Mouse (Mus musculus): Measurements from ENCODE around the gene Med29.
A peak's percentile ranks its signal among the peaks of the same experiment; 100 is the strongest.

DNA sequence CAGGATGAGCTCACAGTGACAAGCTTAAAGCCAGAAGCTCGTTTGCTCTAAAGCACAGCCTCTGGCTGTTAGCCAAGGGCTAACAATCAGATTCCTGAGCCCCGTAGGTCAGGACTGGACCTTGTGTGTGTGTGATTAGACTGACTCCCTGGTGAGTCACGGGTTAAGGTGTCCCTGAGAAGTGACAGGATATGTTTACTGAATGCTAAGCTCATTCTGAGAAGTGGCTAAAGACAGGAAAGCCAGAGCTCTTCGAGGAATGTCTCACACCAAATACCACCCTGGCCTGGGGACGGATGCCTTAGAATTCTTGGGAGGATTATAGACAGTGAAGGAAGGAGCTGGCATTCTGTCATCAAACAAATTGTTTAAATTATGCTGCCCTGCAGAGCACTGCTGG lies 34.5 kb downstream of the Med29 start:
- TF ChIP-seq EP300 (optimal IDR thresholded peaks at IDR 0.05) (peak; percentile 77), CTCF (IDR thresholded peaks at IDR 0.05; ENCODE audit: low read depth) (no peak)
